Mouse (Mus musculus) sigmoid colon, adult 10 weeks (tissue): ENCODE measurements around the gene Vmn1r4. TPM values are rescaled to one million over a fixed set of nuclear protein-coding genes. Genes with fewer than 3 reads are reported as not detected.

Source experiments
- polyA plus RNA-seq: library from polyadenylated mRNA; stranded (reverse); fragments of 350-450 nt; fragmentation: Illumina TruSeq; extraction: RNeasy Lipid Tissue Mini Kit (QIAGEN cat#74804); gene quantifications from one replicate; pipeline ENCODE4 v1.2.3, GENCODE M21; 2014; ENCODE audit warnings: low read depth, low replicate concordance

Gene Vmn1r4
- polyA plus RNA-seq = 0.98 TPM

GRCm38 (mm10) chr6:56923726-56924707 lies at the start of gene Vmn1r4, which contains the start of gene Nt5c3:
Gene Vmn1r4 (plus strand): TSS chr6:56924015.
Gene Nt5c3 (minus strand): TSS chr6:56923932.

GRCm38 (mm10) chr6:56969973-56970372 lies 46.2 kb downstream of the Vmn1r4 start, which contains the start of gene Vmn1r5:
Gene Vmn1r5 (plus strand): TSS chr6:56970273.

GRCm38 (mm10) chr6:56996943-56997342 lies 73.1 kb downstream of the Vmn1r4 start, which contains the start of gene Vmn1r6:
Gene Vmn1r6 (plus strand): TSS chr6:56997243.

Other genes starting within 250 kb of the Vmn1r4 start
- gene Lsm5, start 219.3 kb upstream of the Vmn1r4 start, polyA plus RNA-seq = 92.7 TPM
- 140 TPM for gene Avl9, start 209.1 kb upstream of the Vmn1r4 start, polyA plus RNA-seq
- gene Kbtbd2, start 126.2 kb upstream of the Vmn1r4 start, polyA plus RNA-seq = 73.2 TPM
- 59.2 TPM for gene Fkbp9, start 92.0 kb upstream of the Vmn1r4 start, polyA plus RNA-seq
- 432 TPM for gene Nt5c3, start 83 bp upstream of the Vmn1r4 start, polyA plus RNA-seq
- gene Vmn1r5, start 46.3 kb downstream of the Vmn1r4 start, polyA plus RNA-seq = not detected
- not detected for gene Vmn1r6, start 73.2 kb downstream of the Vmn1r4 start, polyA plus RNA-seq
- not detected for gene Vmn1r7, start 101.3 kb downstream of the Vmn1r4 start, polyA plus RNA-seq
- not detected for gene Vmn1r8, start 108.3 kb downstream of the Vmn1r4 start, polyA plus RNA-seq
- not detected for gene Vmn1r9, start 142.8 kb downstream of the Vmn1r4 start, polyA plus RNA-seq
- gene Vmn1r10, start 185.4 kb downstream of the Vmn1r4 start, polyA plus RNA-seq = not detected
- not detected for gene Vmn1r11, start 209.4 kb downstream of the Vmn1r4 start, polyA plus RNA-seq
- gene Vmn1r12, start 232.9 kb downstream of the Vmn1r4 start, polyA plus RNA-seq = not detected